Mouse (Mus musculus) CH12.LX (cell line): ENCODE results near the gene Tsc22d4. TPM values are rescaled to one million over a fixed set of nuclear protein-coding genes. Genes with fewer than 3 reads are reported as not detected.

Experiments used
- DNase-seq: peaks from one replicate; pipeline ENCODE4 v3.0.0-alpha.2; 2013; ENCODE audit errors: extremely low read depth
- H3K27ac ChIP-seq: 2 replicates; pipeline ENCODE4 v1.5.1; 2012; ENCODE audit warnings: low read depth, mild to moderate bottlenecking, control low read depth, moderate library complexity; ENCODE audit not compliant: insufficient read depth
- H3K27me3 ChIP-seq: replicated peaks from 2 replicates; pipeline ENCODE3; 2012; ENCODE audit warnings: inconsistent platforms
- H3K36me3 ChIP-seq, 2 experiments: replicated peaks in 1 of 2; 2 replicates each; pipeline versions ENCODE3 to v1.6.1; 2012; ENCODE audit warnings: inconsistent platforms in 1 of 2, low read length in 1 of 2, mild to moderate bottlenecking in 1 of 2, mixed read lengths in 1 of 2, moderate library complexity in 1 of 2; ENCODE audit not compliant: control insufficient read depth in 1 of 2, insufficient read depth in 1 of 2
- H3K4me1 ChIP-seq, 2 experiments: 2 replicates each; pipeline ENCODE4 v1.6.1; 2012; ENCODE audit warnings: inconsistent platforms in 1 of 2, moderate library complexity in 1 of 2; ENCODE audit not compliant: insufficient read depth in 2 of 2, control insufficient read depth in 1 of 2
- H3K4me2 ChIP-seq: 2 replicates; pipeline ENCODE4 v1.6.1; 2012; ENCODE audit warnings: low read depth, mild to moderate bottlenecking, control low read depth; ENCODE audit not compliant: poor library complexity, insufficient read depth, severe bottlenecking
- H3K4me3 ChIP-seq, 3 experiments: fragments of 150-350 bp in 1 of 3; sonication (generic) in 1 of 3; replicated peaks in 1 of 3; 2 replicates each; pipeline versions ENCODE3 to v1.5.1; 2011 to 2012; ENCODE audit warnings: low read depth in 2 of 3, low read length in 2 of 3, mild to moderate bottlenecking in 2 of 3, moderate library complexity in 2 of 3, control low read depth in 1 of 3, improper control_type of control experiment in 1 of 3, inconsistent platforms in 1 of 3, mixed read lengths in 1 of 3; ENCODE audit not compliant: poor library complexity in 1 of 3
- H3K79me2 ChIP-seq: replicated peaks from 2 replicates; pipeline ENCODE4 v1.6.1; 2012; ENCODE audit warnings: mild to moderate bottlenecking, moderate library complexity; ENCODE audit not compliant: control insufficient read depth, poor library complexity, insufficient read depth, severe bottlenecking; ENCODE audit errors: extremely low read depth
- H3K9ac ChIP-seq: 2 replicates; pipeline ENCODE4 v1.6.1; 2012; ENCODE audit warnings: low read depth, mild to moderate bottlenecking, control low read depth, moderate library complexity; ENCODE audit not compliant: insufficient read depth
- H3K9me3 ChIP-seq: replicated peaks from 2 replicates; pipeline ENCODE3; 2012; ENCODE audit warnings: low read length, inconsistent platforms, mixed read lengths
- CHD1 ChIP-seq: IDR thresholded peaks from 2 replicates; pipeline ENCODE4 v1.6.1; 2012; ENCODE audit warnings: low read depth, low read length, improper control_type of control experiment, inconsistent platforms
- CHD2 ChIP-seq: IDR thresholded peaks from 2 replicates; pipeline ENCODE4 v1.6.1; 2011; ENCODE audit warnings: low read length, improper control_type of control experiment
- CTCF ChIP-seq, 2 experiments: IDR thresholded peaks in 1 of 2; conservative IDR thresholded peaks in 1 of 2; 2 replicates each; pipeline ENCODE4 v1.5.1; 2011 to 2012; ENCODE audit warnings: low read depth in 2 of 2, low read length in 2 of 2, improper control_type of control experiment in 1 of 2, inconsistent platforms in 1 of 2, mild to moderate bottlenecking in 1 of 2, moderate library complexity in 1 of 2
- ELF1 ChIP-seq: IDR thresholded peaks from 2 replicates; pipeline ENCODE4 v1.6.1; 2014; ENCODE audit warnings: low read depth, mild to moderate bottlenecking, inconsistent platforms, low read length, improper control_type of control experiment
- EP300 ChIP-seq: IDR thresholded peaks from 2 replicates; pipeline ENCODE4 v1.6.1; 2011; ENCODE audit warnings: low read length, improper control_type of control experiment
- ETS1 ChIP-seq: conservative IDR thresholded peaks from 2 replicates; pipeline ENCODE4 v1.6.1; 2012; ENCODE audit warnings: low read depth, mild to moderate bottlenecking, inconsistent platforms, low read length, improper control_type of control experiment, moderate library complexity
- GABPA ChIP-seq: IDR thresholded peaks from 2 replicates; pipeline ENCODE4 v1.6.1; 2012; ENCODE audit warnings: low read depth, low read length, improper control_type of control experiment, inconsistent platforms; ENCODE audit not compliant: insufficient replicate concordance
- HCFC1 ChIP-seq: IDR thresholded peaks from 2 replicates; pipeline ENCODE4 v1.6.1; 2012; ENCODE audit warnings: low read depth, mild to moderate bottlenecking, inconsistent platforms, low read length, improper control_type of control experiment
- IRF4 ChIP-seq: IDR thresholded peaks from 2 replicates; pipeline ENCODE4 v1.6.1; 2014; ENCODE audit warnings: low read depth, mild to moderate bottlenecking, inconsistent platforms, low read length, improper control_type of control experiment
- JUN ChIP-seq: IDR thresholded peaks from 2 replicates; pipeline ENCODE4 v1.6.1; 2011; ENCODE audit warnings: low read depth, mild to moderate bottlenecking, low read length, improper control_type of control experiment, moderate library complexity; ENCODE audit not compliant: insufficient read depth
- JUND ChIP-seq: conservative IDR thresholded peaks from 2 replicates; pipeline ENCODE4 v1.6.1; 2011; ENCODE audit warnings: low read depth, low read length, improper control_type of control experiment
- KAT2A ChIP-seq: IDR thresholded peaks from 2 replicates; pipeline ENCODE4 v1.6.1; 2012; ENCODE audit warnings: low read length, improper control_type of control experiment, inconsistent platforms; ENCODE audit not compliant: insufficient replicate concordance
- MAZ ChIP-seq: IDR thresholded peaks from 2 replicates; pipeline ENCODE4 v1.6.1; 2012; ENCODE audit warnings: low read depth, mild to moderate bottlenecking, inconsistent platforms, low read length, improper control_type of control experiment, moderate library complexity
- MEF2A ChIP-seq: IDR thresholded peaks from 2 replicates; pipeline ENCODE4 v1.6.1; 2014; ENCODE audit warnings: low read depth, mild to moderate bottlenecking, inconsistent platforms, low read length, improper control_type of control experiment, borderline replicate concordance
- MXI1 ChIP-seq: IDR thresholded peaks from 2 replicates; pipeline ENCODE4 v1.6.1; 2011; ENCODE audit warnings: mild to moderate bottlenecking, low read depth, low read length, improper control_type of control experiment
- NELFE ChIP-seq: IDR thresholded peaks from 2 replicates; pipeline ENCODE4 v1.6.1; 2011; ENCODE audit warnings: low read depth, low read length, improper control_type of control experiment
- NRF1 ChIP-seq: IDR thresholded peaks from 2 replicates; pipeline ENCODE4 v1.6.1; 2014; ENCODE audit warnings: low read depth, mild to moderate bottlenecking, inconsistent platforms, low read length, improper control_type of control experiment, moderate library complexity
- POLR2A ChIP-seq: IDR thresholded peaks from 2 replicates; pipeline ENCODE4 v1.6.1; 2011; ENCODE audit warnings: low read depth, mild to moderate bottlenecking, improper control_type of control experiment, low read length
- POLR2AphosphoS2 ChIP-seq: IDR thresholded peaks from 2 replicates; pipeline ENCODE4 v1.6.1; 2011; ENCODE audit warnings: low read depth, low read length, improper control_type of control experiment
- RAD21 ChIP-seq: IDR thresholded peaks from 2 replicates; pipeline ENCODE4 v1.6.1; 2011; ENCODE audit warnings: low read depth, mild to moderate bottlenecking, low read length, improper control_type of control experiment, moderate library complexity
- RCOR1 ChIP-seq: conservative IDR thresholded peaks from 2 replicates; pipeline ENCODE4 v1.6.1; 2012; ENCODE audit warnings: low read depth, mild to moderate bottlenecking, inconsistent platforms, low read length, improper control_type of control experiment
- SIN3A ChIP-seq: IDR thresholded peaks from 2 replicates; pipeline ENCODE4 v1.6.1; 2012; ENCODE audit warnings: low read length, improper control_type of control experiment, inconsistent platforms
- SMC3 ChIP-seq: IDR thresholded peaks from 2 replicates; pipeline ENCODE4 v1.6.1; 2011; ENCODE audit warnings: low read depth, low read length, improper control_type of control experiment
- TCF12 ChIP-seq: IDR thresholded peaks from 2 replicates; pipeline ENCODE4 v1.6.1; 2014; ENCODE audit warnings: low read depth, mild to moderate bottlenecking, inconsistent platforms, low read length, improper control_type of control experiment
- UBTF ChIP-seq: IDR thresholded peaks from 2 replicates; pipeline ENCODE4 v1.6.1; 2012; ENCODE audit warnings: low read depth, mild to moderate bottlenecking, inconsistent platforms, low read length, improper control_type of control experiment, moderate library complexity
- ZC3H11A ChIP-seq: IDR thresholded peaks from 2 replicates; pipeline ENCODE4 v1.6.1; 2012; ENCODE audit warnings: low read depth, mild to moderate bottlenecking, inconsistent platforms, low read length, improper control_type of control experiment
- ZKSCAN1 ChIP-seq: IDR thresholded peaks from 2 replicates; pipeline ENCODE4 v1.6.1; 2012; ENCODE audit warnings: low read depth, inconsistent platforms, low read length, improper control_type of control experiment, borderline replicate concordance
- ZMIZ1 ChIP-seq: IDR thresholded peaks from 2 replicates; pipeline ENCODE4 v1.6.1; 2012; ENCODE audit warnings: low read depth, mild to moderate bottlenecking, inconsistent platforms, low read length, improper control_type of control experiment
- ZNF384 ChIP-seq: IDR thresholded peaks from 2 replicates; pipeline ENCODE4 v1.6.1; 2012; ENCODE audit warnings: low read depth, low read length, improper control_type of control experiment, inconsistent platforms
- dilution Hi-C: fragments of 300-500 bp; cut with MboI; formaldehyde crosslinking; loops from 2 replicates; pipeline ENCODE4 v1.14.3; 2020; ENCODE audit warnings: low sequenced_read_pairs; ENCODE audit not compliant: extremely low pct_unique_long_range_greater_than_20kb, extremely low pct_ligation_motif_present
- in situ Hi-C: fragments of 300-500 bp; cut with MboI; formaldehyde crosslinking; loops from 3 replicates; pipeline ENCODE4 v1.14.3; 2019; ENCODE audit warnings: low sequenced_read_pairs, low pct_ligation_motif_present, low pct_unique_long_range_greater_than_20kb, mixed read lengths
- polyA plus RNA-seq: library from polyadenylated mRNA; unstranded; fragments of >175 nt; gene quantifications from 2 replicates; pipeline ENCODE4 v1.2.1, GENCODE M21; 2012; ENCODE audit warnings: low read depth; ENCODE audit not compliant: insufficient read length
- total RNA-seq, 2 experiments: library from RNA; depleted of rRNA; stranded (reverse); fragments of 300-350 nt in 1 of 2; fragments of >200 nt in 1 of 2; gene quantifications; 2 replicates each; pipeline ENCODE4 v1.2.3; 2012 to 2014

Tsc22d4 gene
- total and polyA plus RNA-seq, 3 experiments: 28.2 to 103 (median 39.9) TPM

DNA sequence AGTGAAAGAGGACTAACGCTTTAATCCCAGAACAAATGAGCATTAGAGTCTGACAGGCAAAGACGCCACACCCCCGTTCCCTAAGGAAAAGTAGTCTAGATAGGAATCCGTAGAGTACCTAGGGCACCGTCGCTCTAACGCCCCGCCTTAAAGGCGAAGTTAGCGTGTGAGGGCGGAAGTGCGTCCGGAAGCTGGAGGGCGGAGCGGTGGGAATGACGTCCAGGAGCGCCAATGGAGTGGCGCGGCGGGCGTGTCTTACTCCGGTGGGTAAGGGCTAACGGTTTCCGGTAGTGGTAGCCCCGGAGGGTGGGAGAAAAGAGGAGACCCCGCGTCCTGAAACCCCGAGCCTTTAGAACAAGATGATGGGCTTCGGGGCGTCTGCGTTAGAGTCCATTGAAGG lies 33.1 kb downstream of the Tsc22d4 start, which contains the start of gene Ppp1r35:
Gene Ppp1r35 (plus strand): TSS at position 215 of the 400 bp plus-strand sequence.
- Histone ChIP-seq H3K4me3 (peak within 1 kb of the TSS; percentile 77 to 83 (median 81)), H3K79me2 (peaks cover 17% of the 10 kb centered on the region), H3K9me3 (no peaks in the 10 kb centered on the region), H3K4me1 (peaks cover 7 to 60% of the 10 kb centered on the region in 2 experiments), H3K27me3 (no peaks in the 10 kb centered on the region), H3K4me2 (peak within 1 kb of the TSS; percentile 62), H3K36me3 (peaks cover 26 to 39% of the 10 kb centered on the region in 2 experiments), H3K27ac (peak within 1 kb of the TSS; percentile 36), H3K9ac (peak within 1 kb of the TSS; percentile 89)
- in situ Hi-C loops: no loop called here
- TF ChIP-seq MAZ (peak; percentile 50; the same call in 1 of the 2 replicates), UBTF (no peak), NRF1 (0 out of 2 replicates have a peak, but pooled peaks have one; percentile 37), GABPA (no peak; the same call in 1 of the 2 replicates), SIN3A (peak; percentile 86), MEF2A (0 out of 2 replicates have a peak, but pooled peaks have one; percentile 25), POLR2AphosphoS2 (peak; percentile 68), ELF1 (peak; percentile 99), CTCF (conservative IDR thresholded peaks at IDR 0.05 in 1 of 2, IDR thresholded peaks at IDR 0.05 in 1 of 2; ENCODE audit: low read depth in 2 of 2, low read length in 2 of 2) (no peak), TCF12 (peak; percentile 76), ZMIZ1 (peak; percentile 87), CHD2 (peak; percentile 92), MXI1 (no peak), KAT2A (peak; percentile 87; the same call in 1 of the 2 replicates), POLR2A (peak; percentile 73), RCOR1 (no peak), HCFC1 (peak; percentile 92), IRF4 (peak; percentile 27; the same call in 1 of the 2 replicates)
- DNase-seq: peak; percentile 93
- dilution Hi-C loops: no loop called here

DNA sequence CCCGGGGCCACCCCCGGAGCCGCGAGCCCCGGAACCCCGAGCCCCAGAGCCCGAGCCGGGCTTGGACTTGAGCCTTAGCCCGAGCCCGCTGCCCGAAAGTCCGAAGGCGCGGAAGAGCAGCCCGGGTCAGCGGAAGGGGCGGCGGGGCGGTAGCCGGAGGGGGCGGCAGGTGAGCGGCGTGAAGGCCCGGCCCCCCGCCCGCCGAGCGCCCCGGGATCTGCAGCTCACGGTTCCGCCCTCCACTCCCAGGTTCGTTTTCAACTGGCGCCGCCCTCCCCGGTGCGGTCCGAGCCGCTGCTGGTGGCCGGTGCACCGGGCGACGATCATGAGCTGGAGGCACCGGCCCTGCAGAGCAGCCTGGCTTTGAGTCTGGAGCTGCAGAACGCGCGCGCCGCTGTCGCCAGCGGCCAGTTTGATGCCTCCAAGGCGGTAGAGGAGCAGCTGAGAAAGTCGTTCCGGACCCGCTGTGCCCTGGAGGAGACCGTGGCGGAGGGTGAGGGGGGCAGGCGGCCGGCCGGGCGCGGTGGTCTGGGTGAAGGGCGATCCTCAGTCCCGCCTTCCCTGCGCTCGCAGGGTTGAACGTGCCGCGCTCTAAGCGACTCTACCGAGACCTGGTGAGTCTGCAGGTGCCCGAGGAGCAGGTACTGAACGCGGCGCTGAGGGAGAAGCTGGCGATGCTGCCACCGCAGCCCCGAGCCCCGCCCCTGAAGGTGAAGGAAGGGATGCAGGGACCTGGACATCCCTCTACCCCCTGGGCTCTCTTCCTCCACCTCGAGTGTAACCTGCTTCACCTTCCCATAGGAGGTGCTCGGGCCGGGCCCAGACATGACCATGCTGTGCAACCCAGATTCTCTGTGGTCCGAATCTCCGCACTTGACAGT lies 33.8 kb downstream of the Tsc22d4 start:
- Histone ChIP-seq H3K27ac (peak overlapping the region; percentile 36), H3K27me3 (no peaks in the 10 kb centered on the region), H3K4me1 (peaks cover 13 to 67% of the 10 kb centered on the region in 2 experiments), H3K9ac (peak overlapping the region; percentile 84), H3K9me3 (no peaks in the 10 kb centered on the region), H3K79me2 (peaks cover 24% of the 10 kb centered on the region), H3K4me3 (peak overlapping the region; percentile 77 to 83 (median 81)), H3K4me2 (peak overlapping the region; percentile 23), H3K36me3 (peaks cover 31 to 46% of the 10 kb centered on the region in 2 experiments)
- in situ Hi-C loops (no loop called here), dilution Hi-C loops (no loop called here)
- DNase-seq: no peak
- TF ChIP-seq CHD1 (0 out of 2 replicates have a peak, but pooled peaks have one; percentile 56), ZNF384 (no peak), ZKSCAN1 (no peak), CTCF (conservative IDR thresholded peaks at IDR 0.05 in 1 of 2, IDR thresholded peaks at IDR 0.05 in 1 of 2; ENCODE audit: low read depth in 2 of 2, low read length in 2 of 2) (no peak), MXI1 (peak; percentile 68), NELFE (no peak), JUND (no peak), TCF12 (no peak), MAZ (no peak), ZC3H11A (no peak), HCFC1 (no peak), SMC3 (no peak), UBTF (no peak), SIN3A (peak; percentile 59; the same call in 1 of the 2 replicates), ETS1 (no peak), RAD21 (no peak), EP300 (no peak), IRF4 (peak; percentile 6; the same call in 1 of the 2 replicates), JUN (no peak)
